Mouse (Mus musculus) spleen, adult 2 months (tissue): ENCODE data around the gene C1qtnf9. TPM values are rescaled to one million over a fixed set of nuclear protein-coding genes. Genes with fewer than 3 reads are reported as not detected.

Source experiments
- DNase-seq, 2 experiments: peaks; one replicate each; pipeline versions ENCODE4 v3.0.0 to v3.0.0-alpha.2; 2012 to 2021; ENCODE audit warnings: low spot score in 2 of 2, low read depth in 1 of 2
- H3K27ac ChIP-seq: fragments of 200-500 bp; 2 replicates; pipeline ENCODE4 v1.5.1; 2012; ENCODE audit warnings: low read length, inconsistent platforms; ENCODE audit not compliant: insufficient read depth
- H3K27me3 ChIP-seq: fragments of 200-500 bp; 2 replicates; pipeline ENCODE4 v1.6.1; 2012; ENCODE audit warnings: mild to moderate bottlenecking, moderate library complexity, low read length, inconsistent platforms; ENCODE audit not compliant: control insufficient read depth, insufficient read depth
- H3K36me3 ChIP-seq: fragments of 200-500 bp; 2 replicates; pipeline ENCODE4 v1.6.1; 2012; ENCODE audit warnings: mild to moderate bottlenecking, low read length, inconsistent platforms; ENCODE audit not compliant: control insufficient read depth, insufficient read depth
- H3K4me1 ChIP-seq: fragments of 200-500 bp; 2 replicates; pipeline ENCODE4 v1.6.1; 2011; ENCODE audit warnings: inconsistent platforms; ENCODE audit not compliant: control insufficient read depth, insufficient read depth, insufficient read length
- H3K4me3 ChIP-seq: fragments of 200-500 bp; 2 replicates; pipeline ENCODE4 v1.5.1; 2011; ENCODE audit warnings: mild to moderate bottlenecking, inconsistent platforms; ENCODE audit not compliant: insufficient read depth, insufficient read length; ENCODE audit errors: extremely low read depth
- CTCF ChIP-seq: fragments of 200-500 bp; IDR thresholded peaks from 2 replicates; pipeline ENCODE4 v1.5.1; 2011; ENCODE audit warnings: mild to moderate bottlenecking, inconsistent platforms; ENCODE audit not compliant: insufficient read depth, insufficient read length, insufficient replicate concordance; ENCODE audit errors: extremely low read depth
- POLR2A ChIP-seq: fragments of 200-500 bp; IDR thresholded peaks from 2 replicates; pipeline ENCODE4 v1.6.1; 2011; ENCODE audit warnings: low read depth, low read length, inconsistent platforms
- WGBS: fragments of 180-500 bp; shearing (Covaris S2); methylation state at CpG from one replicate; pipeline ENCODE4 v1.1.7; 2018; 5-methylcytosine and 5-hydroxymethylcytosine counted together
- polyA plus RNA-seq: library from polyadenylated mRNA; depleted of rRNA; stranded (reverse); fragments of >200 nt; gene quantifications from 2 replicates; pipeline ENCODE4 v1.2.3, GENCODE M21; 2012

C1qtnf9 gene
- polyA plus RNA-seq, 1 experiment: 0.23 TPM

DNA sequence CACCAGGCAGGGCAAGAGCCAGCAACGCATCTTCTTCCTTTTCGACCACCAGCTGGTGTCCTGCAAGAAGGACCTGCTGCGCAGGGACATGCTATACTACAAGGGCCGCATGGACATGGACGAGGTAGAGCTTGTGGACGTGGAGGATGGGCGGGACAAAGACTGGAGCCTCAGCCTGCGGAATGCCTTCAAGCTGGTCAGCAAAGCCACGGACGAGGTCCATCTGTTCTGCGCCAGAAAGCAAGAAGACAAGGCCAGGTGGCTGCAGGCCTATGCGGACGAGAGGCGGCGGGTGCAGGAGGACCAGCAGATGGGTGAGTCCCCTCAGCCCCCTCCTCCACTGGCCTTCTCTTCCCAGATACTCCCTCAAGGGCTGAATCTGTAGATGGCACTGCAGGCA is 11.7 kb upstream of the C1qtnf9 start:
- Histone ChIP-seq H3K36me3 (peaks cover 63% of the 10 kb centered on the region), H3K27ac (no peak overlapping the region), H3K4me1 (no peaks in the 10 kb centered on the region), H3K27me3 (no peaks in the 10 kb centered on the region), H3K4me3 (no peak overlapping the region)
- no peak for DNase-seq
- 93% methylated on average over 15 of the region's 15 CpGs for WGBS
- no peak for TF ChIP-seq CTCF
- no peak for TF ChIP-seq POLR2A

DNA sequence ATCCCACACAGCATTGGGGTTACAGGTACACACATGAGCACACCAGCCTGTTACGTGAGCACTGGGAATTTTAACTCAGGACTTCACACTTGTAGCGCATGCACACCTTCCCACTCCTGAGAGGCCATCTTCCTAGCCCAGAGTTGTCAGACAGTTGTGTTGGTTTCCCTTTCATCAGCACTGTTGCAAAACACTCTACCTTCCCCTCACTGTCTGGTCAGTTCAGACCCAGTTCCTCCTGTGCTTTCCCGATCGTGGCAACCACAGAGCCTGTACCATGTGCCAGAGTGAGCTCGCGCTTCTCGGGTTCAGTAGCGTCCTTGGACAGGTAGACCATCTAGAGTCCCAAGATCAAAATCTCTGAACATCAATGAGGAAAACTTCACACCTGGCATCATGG is 10.7 kb upstream of the C1qtnf9 start:
- H3K27ac ChIP-seq: no peak overlapping the region
- H3K36me3 ChIP-seq: peaks cover 62% of the 10 kb centered on the region

GRCm38 (mm10) chr14:60757722-60758121 is 10.2 kb upstream of the C1qtnf9 start:
- no peak overlapping the region for H3K27ac ChIP-seq
- 89% methylated on average over 7 of the region's 7 CpGs for WGBS
- TF ChIP-seq POLR2A (no peak), CTCF (no peak)

More for the DNA sequence above, 10.7 kb upstream of the C1qtnf9 start:
- no peak for TF ChIP-seq POLR2A
- TF ChIP-seq CTCF: no peak
- Histone ChIP-seq H3K4me3 (no peak overlapping the region), H3K4me1 (no peaks in the 10 kb centered on the region), H3K27me3 (no peaks in the 10 kb centered on the region)
- 87% methylated on average over 8 of the region's 8 CpGs for WGBS
- no peak for DNase-seq

DNA sequence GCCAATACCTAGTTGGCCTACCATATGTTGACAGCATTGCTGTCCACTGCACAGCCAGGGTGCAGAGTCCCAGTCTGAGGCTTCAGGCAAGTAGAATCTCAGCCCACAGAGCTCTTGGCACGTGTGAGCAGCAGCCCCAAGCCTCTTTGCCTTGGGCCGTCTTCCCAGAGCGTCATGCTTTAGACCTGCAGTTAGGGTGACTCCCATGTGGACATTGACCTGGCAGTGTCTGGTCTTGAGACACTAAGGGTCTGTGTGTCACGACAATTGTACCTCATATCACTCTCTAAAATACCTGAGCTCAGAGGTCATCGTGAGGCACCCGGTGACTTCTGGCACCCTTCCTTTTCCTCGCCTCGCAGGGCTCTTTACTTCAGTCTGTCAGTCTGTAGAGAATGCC is 8.8 kb upstream of the C1qtnf9 start:
- no peak overlapping the region for H3K4me3 ChIP-seq
- no peak for DNase-seq
- WGBS: 96% methylated on average over 8 of the region's 8 CpGs
- H3K4me1 ChIP-seq: no peaks in the 10 kb centered on the region
- peaks cover 56% of the 10 kb centered on the region for H3K36me3 ChIP-seq
- no peak for TF ChIP-seq POLR2A
- no peak for TF ChIP-seq CTCF
- no peaks in the 10 kb centered on the region for H3K27me3 ChIP-seq
- no peak overlapping the region for H3K27ac ChIP-seq

More at GRCm38 (mm10) chr14:60757722-60758121, 10.2 kb upstream of the C1qtnf9 start:
- Histone ChIP-seq H3K36me3 (peaks cover 62% of the 10 kb centered on the region), H3K27me3 (no peaks in the 10 kb centered on the region), H3K4me3 (no peak overlapping the region), H3K4me1 (no peaks in the 10 kb centered on the region)
- DNase-seq: no peak

DNA sequence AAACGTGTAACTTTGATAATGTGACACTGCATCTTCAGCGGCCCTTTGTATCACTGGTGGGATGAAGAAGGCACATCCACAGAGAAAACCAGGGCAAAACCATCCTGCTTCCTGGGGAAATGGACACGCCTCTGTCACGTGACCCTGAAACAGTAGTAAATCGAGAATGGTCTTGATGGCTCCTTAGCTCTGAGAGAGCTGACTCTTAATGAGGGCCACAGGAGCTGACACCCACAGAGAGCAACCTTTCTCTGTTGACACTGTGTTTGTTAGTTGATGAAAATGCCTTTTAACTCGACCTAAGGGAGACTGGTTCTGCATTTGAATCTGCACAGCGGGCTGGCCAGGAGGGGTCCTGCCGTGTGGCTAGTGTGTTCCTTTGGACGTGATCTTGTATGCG is 6.1 kb upstream of the C1qtnf9 start:
- Histone ChIP-seq H3K4me3 (no peak overlapping the region), H3K27me3 (no peaks in the 10 kb centered on the region), H3K27ac (no peak overlapping the region), H3K36me3 (peaks cover 38% of the 10 kb centered on the region), H3K4me1 (no peaks in the 10 kb centered on the region)
- WGBS: 86% methylated on average over 10 of the region's 10 CpGs
- DNase-seq: no peak
- no peak for TF ChIP-seq CTCF
- TF ChIP-seq POLR2A: no peak

DNA sequence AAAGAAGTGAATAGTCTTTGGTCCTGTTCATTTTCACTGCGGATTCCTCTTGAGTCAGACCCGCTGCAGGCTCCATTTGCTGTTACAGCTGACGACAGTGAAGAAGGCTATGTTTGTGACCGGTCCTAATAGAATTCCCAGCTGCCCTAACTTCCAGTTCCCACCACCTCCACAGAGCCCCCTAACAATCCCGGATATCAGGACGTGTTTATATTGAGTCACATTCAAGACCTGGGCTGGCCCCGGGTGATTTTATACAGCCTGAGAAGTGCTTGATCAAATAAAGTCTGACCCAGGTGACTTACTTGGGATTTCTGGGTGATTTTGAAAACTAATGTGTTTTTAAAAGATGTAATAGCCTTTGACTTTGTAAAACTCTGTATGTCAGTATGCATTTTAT is 5.2 kb upstream of the C1qtnf9 start:
- WGBS: 90% methylated on average over 7 of the region's 7 CpGs
- Histone ChIP-seq H3K4me3 (no peak overlapping the region), H3K36me3 (peaks cover 35% of the 10 kb centered on the region), H3K4me1 (no peaks in the 10 kb centered on the region), H3K27me3 (no peaks in the 10 kb centered on the region), H3K27ac (no peak overlapping the region)
- no peak for DNase-seq
- TF ChIP-seq CTCF (no peak), POLR2A (no peak)

DNA sequence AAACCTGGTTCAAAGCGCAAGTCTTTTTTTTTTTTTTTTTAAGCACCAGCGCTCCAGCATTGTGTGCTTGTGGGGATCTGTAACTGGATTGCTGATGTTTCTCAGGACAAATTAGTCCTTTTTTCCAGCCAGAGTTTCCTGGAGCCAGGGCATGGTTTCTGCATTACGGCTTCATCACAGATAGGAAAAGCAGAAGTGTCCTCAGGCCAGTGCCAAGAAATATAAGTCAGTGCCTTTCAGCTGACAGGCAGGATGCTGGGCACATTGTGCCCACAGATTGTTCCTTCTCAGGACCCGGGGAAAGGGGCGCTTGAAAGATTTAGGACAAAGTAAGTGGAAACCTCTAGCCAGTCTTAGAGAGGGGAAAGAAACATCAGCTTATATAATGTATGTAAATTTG is 4.2 kb upstream of the C1qtnf9 start:
- no peak for DNase-seq
- Histone ChIP-seq H3K36me3 (peaks cover 27% of the 10 kb centered on the region), H3K4me1 (no peaks in the 10 kb centered on the region), H3K27ac (no peak overlapping the region), H3K27me3 (no peaks in the 10 kb centered on the region), H3K4me3 (no peak overlapping the region)
- no peak for TF ChIP-seq CTCF
- no peak for TF ChIP-seq POLR2A
- 74% methylated on average over 5 of the region's 5 CpGs for WGBS

DNA sequence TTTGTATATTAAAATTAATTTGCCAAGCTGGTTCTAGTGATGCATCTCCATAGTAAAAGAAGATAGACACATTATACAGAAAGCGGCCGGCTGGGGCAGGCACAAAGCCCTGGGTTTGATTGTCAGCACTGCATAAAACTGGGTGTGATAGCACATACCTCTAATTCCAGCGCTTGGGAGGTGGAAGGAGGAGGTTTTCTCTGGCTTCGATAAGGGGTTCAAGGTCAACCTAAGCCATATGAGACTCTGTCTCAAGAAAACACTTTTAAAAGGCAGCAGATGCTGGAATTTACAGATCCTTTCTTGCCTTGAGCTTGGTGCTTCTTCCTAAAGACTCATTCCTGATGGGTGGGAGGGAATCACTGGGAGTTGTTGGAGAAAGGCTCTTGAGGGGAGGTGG is 3.4 kb upstream of the C1qtnf9 start:
- Histone ChIP-seq H3K36me3 (peaks cover 20% of the 10 kb centered on the region), H3K27me3 (no peaks in the 10 kb centered on the region), H3K4me1 (no peaks in the 10 kb centered on the region), H3K4me3 (no peak overlapping the region), H3K27ac (no peak overlapping the region)
- TF ChIP-seq CTCF (no peak), POLR2A (no peak)
- no peak for DNase-seq
- WGBS: 95% methylated on average over 4 of the region's 4 CpGs
